Mouse (Mus musculus): ENCODE measurements around the gene Card9.
"Not testable (repeated sequence)": the region's sequence is repeated elsewhere in the genome, so short reads cannot be mapped to it uniquely, and the experiment has no call there.

GRCm38 (mm10) chr2:26380871-26381270 is 20.2 kb upstream of the Card9 start:
- not testable (repeated sequence) for TF ChIP-seq CTCF (IDR thresholded peaks at IDR 0.05; ENCODE audit: extremely low read depth, insufficient read length, insufficient replicate concordance, low read depth, low read length); POLR2A (IDR thresholded peaks at IDR 0.05; ENCODE audit: low read depth, low read length)

All from small intestine, adult 2 months (tissue).